Mouse (Mus musculus) bone marrow macrophage, adult 2 months (primary cell): ENCODE measurements at regions not wholly inside any gene's neighbourhood (a gene's known extent, or its start where the extent isn't known, plus 50 kb on each side); places are given as distances from the start of the nearest gene placed in this dataset.

Experiments used
- CTCF ChIP-seq: IDR thresholded peaks from 2 replicates; pipeline ENCODE4 v1.5.1; 2012; ENCODE audit warnings: low read depth, mild to moderate bottlenecking, low read length, moderate library complexity
- POLR2A ChIP-seq: IDR thresholded peaks from 2 replicates; pipeline ENCODE4 v1.6.1; 2012; ENCODE audit warnings: mild to moderate bottlenecking, low read depth, low read length, borderline replicate concordance

DNA sequence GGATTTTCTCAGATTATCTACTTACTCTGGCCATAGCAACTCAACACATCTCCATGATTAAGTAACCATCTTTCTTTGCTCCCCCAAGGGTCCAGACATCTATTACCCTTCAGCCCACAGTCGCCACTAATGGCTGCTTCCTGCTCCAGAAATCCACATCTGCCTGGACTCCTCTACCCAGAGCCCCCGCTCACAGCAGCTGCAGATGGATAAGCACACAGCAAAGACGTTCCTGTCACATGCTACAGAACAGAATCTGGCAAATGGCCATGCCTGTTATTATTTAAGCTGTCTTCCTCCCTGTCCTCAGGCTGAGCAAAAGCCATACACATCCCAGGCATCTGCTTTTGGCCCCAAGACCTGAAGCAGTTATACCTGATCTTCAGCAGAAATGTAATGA, 173.8 kb upstream of the Kdm8 start:
- TF ChIP-seq POLR2A (no peak), CTCF (no peak)
